Mouse (Mus musculus): ENCODE measurements around the gene Ccdc141.

- TF ChIP-seq CHD2 (IDR thresholded peaks at IDR 0.05; ENCODE audit: low read depth, low read length) (no peak), HCFC1 (IDR thresholded peaks at IDR 0.05; ENCODE audit: borderline replicate concordance, insufficient read depth, low read length) (no peak), MAFK (IDR thresholded peaks at IDR 0.05; ENCODE audit: insufficient read depth, low read depth, low read length) (no peak), ZNF384 (IDR thresholded peaks at IDR 0.05; ENCODE audit: low read depth, low read length) (no peak)
These were observed 188.7 kb downstream of the Ccdc141 start for GRCm38 (mm10) chr2:76981717-76982116.

Measured in ES-E14 (cell line).